Mouse (Mus musculus) macrophage (primary cell): ENCODE data around the gene Adamts7. TPM values are rescaled to one million over a fixed set of nuclear protein-coding genes. Genes with fewer than 3 reads are reported as not detected.
A peak's percentile ranks its signal among the peaks of the same experiment; 100 is the strongest.

Source experiments
- H3K27ac ChIP-seq: fragments of 350-480 bp; formaldehyde crosslinking; 2 replicates; pipeline ENCODE4 v1.9.0; 2021
- H3K36me3 ChIP-seq: fragments of 350-480 bp; formaldehyde crosslinking; 2 replicates; pipeline ENCODE4 v1.9.0; 2021; ENCODE audit errors: inconsistent target
- H3K4me3 ChIP-seq: fragments of 350-480 bp; formaldehyde crosslinking; 2 replicates; pipeline ENCODE4 v1.9.0; 2021; ENCODE audit errors: inconsistent target
- H3K79me2 ChIP-seq: fragments of 350-480 bp; formaldehyde crosslinking; 2 replicates; pipeline ENCODE4 v1.9.0; 2021; ENCODE audit errors: inconsistent target
- WGBS: methylation state at CpG from one replicate; pipeline ENCODE4 v1.1.7; 2026; ENCODE audit warnings: inconsistent platforms; ENCODE audit not compliant: missing documents; 5-methylcytosine and 5-hydroxymethylcytosine counted together
- polyA plus RNA-seq: library from polyadenylated mRNA; stranded (reverse); fragments of 250-400 nt; gene quantifications from 3 replicates; pipeline ENCODE4 v1.2.4, GENCODE M21; 2018; ENCODE audit warnings: inconsistent platforms

Adamts7 gene
- polyA plus RNA-seq, 1 experiment from 2014 or later: not detected

DNA sequence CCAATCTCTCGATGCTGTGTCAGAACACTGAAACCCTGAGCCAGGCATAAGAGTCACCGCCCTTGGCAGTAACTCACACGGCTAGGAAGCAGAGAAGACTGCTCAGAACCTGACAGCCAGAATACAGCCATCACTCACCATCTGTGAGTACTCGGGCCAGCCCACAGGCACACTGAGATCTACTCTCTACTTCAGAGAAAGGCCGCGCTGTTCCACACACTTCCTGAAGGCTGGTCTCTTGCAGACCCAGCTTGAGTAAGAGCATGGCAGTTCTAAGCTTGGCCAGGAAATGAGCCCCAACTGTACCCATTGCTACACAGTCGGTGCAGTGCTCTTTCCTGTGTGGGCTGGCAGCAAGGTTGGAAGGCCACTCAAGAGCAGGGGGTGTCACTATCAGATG lies 80.0 kb downstream of the Adamts7 start:
- Histone ChIP-seq H3K36me3 (peaks cover 26% of the 10 kb centered on the region; the same call in 1 of the 2 replicates), H3K27ac (peak overlapping the region; percentile 34), H3K4me3 (no peak overlapping the region), H3K79me2 (peaks cover 94% of the 10 kb centered on the region)
- WGBS: 7% methylated on average over 7 of the region's 7 CpGs

DNA sequence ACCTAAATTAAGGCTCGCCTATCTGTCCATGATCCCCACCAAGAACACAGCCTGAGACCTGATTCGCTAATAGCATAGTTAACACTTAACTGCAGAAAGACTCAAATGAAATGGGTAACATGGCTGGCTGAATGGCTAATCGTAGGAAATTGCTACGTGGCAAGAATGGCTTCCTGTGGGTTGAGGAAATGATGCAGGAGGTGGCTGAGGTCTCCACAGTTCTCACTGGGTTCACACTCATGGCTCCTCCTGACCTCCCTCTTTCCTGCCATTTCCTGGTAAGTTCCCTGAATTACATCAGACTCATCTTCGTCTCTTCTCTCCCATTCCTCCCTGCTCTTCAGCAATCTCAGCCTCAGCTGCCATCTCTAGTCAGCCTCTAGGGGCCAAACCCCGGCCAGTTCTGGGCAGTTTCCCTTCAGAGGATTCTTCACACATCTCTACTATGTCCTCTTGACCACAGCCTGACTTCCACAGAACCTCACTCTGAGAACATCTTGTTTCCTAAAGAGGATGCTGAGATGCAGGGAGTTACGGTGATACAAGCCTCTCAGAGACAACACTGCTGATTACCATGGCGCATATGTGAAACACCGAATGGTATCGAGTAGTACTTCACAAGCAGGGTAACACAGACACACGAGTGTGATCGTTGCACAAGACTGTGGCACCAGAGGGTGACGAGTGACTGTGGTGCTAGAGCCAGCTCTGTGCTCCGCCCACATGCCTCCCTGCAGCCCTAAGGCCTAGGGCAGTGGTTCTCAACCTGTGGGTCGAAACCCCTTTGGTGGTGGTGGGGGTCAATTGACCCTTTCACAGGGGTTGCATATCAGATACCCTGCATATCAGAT lies 81.7 kb downstream of the Adamts7 start:
- 39% methylated on average over 13 of the region's 15 CpGs for WGBS
- Histone ChIP-seq H3K4me3 (no peak overlapping the region), H3K36me3 (peaks cover 32% of the 10 kb centered on the region; the same call in 1 of the 2 replicates), H3K27ac (peak overlapping the region; percentile 51), H3K79me2 (peaks cover 100% of the 10 kb centered on the region)

DNA sequence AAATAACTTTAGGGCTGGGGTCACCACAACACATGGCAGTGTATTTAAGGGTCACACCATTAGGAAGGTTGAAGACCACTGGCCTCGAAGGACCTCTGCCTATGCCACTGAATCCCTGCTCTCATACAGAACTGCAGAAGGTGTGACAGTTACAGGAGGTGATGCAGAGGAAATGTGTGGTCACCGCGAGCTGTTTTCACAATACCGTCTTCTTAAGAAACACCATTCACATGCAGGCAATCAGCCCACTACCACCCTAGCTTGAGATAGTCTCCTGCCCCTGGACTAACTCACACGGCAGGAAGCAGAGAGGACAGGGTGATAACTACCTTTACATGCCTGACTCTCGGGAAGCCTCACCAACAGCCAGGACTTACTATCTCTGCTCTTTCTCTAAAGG lies 82.3 kb downstream of the Adamts7 start:
- 14% methylated on average over 6 of the region's 6 CpGs for WGBS
- Histone ChIP-seq H3K36me3 (peaks cover 27% of the 10 kb centered on the region; the same call in 1 of the 2 replicates), H3K79me2 (peaks cover 100% of the 10 kb centered on the region)

DNA sequence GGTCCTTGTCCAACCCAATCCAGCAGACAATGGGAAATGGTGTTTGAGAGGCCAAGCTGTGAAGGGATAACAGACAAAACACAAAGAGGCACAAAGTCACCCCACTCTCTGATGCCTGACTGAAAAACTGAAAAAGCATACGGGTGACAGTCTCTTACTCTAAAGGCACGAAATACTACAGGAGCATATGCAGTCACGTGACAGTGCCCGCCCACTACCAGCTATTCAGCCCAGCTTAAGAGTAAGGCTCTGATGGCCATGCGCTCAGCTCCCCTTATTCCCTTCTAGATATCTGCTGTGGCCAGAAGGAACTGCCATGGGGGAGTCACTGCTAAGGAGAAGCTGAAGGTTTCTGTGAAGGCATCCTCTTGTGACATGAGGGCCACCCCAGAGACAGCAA lies 82.9 kb downstream of the Adamts7 start:
- Histone ChIP-seq H3K79me2 (peaks cover 100% of the 10 kb centered on the region), H3K27ac (no peak overlapping the region), H3K4me3 (no peak overlapping the region), H3K36me3 (peaks cover 21% of the 10 kb centered on the region; the same call in 1 of the 2 replicates)
- 73% methylated on average over 5 of the region's 5 CpGs for WGBS

More for the DNA sequence above, 82.3 kb downstream of the Adamts7 start:
- no peak overlapping the region for H3K4me3 ChIP-seq
- peak overlapping the region; percentile 51; the same call in 1 of the 2 replicates for H3K27ac ChIP-seq

DNA sequence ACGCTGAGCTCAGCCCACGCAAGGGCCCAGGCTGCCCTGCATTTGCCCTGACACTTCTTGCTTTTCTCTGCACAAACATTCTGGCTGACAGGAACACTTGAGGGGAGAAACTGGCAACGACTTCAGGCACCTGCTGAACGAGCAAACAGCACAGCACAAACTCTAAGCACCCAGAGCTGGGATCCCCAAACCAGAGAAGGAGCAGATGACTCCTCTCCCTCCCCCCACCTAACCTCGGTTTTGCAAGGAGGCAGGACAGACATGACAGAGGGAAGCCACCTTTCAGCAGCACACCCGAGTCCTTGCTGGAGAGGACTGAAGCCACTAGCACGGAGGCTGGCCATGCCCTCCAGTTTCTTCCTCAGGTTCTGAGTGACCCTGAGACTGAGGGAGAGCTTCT lies 84.4 kb downstream of the Adamts7 start:
- H3K79me2 ChIP-seq: peaks cover 96% of the 10 kb centered on the region
- H3K4me3 ChIP-seq: no peak overlapping the region
- peaks cover 20% of the 10 kb centered on the region; the same call in 1 of the 2 replicates for H3K36me3 ChIP-seq
- 37% methylated on average over 7 of the region's 7 CpGs for WGBS
- no peak overlapping the region for H3K27ac ChIP-seq

DNA sequence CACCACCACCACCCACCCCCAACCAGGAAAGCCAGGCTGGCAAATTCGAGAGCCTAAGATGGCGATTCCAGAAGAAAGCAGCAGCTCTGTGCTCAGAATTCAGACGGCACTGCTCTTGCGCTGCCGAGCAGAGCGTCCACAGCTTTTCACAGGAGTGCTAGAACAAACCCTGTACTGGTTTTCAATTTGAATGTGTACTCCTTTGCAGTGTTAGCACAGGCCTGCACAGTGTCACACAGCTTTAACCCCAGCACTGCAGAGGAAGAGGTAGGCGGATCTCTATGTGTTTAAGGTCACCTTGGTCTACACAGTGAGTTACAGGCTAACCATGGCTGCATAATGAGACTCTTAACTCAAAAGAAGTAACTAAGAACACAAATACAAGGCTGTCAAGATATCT lies 85.5 kb downstream of the Adamts7 start:
- no peak overlapping the region for H3K4me3 ChIP-seq
- H3K79me2 ChIP-seq: peaks cover 96% of the 10 kb centered on the region
- H3K36me3 ChIP-seq: peaks cover 20% of the 10 kb centered on the region; the same call in 1 of the 2 replicates
- no peak overlapping the region for H3K27ac ChIP-seq
- 87% methylated on average over 7 of the region's 7 CpGs for WGBS

DNA sequence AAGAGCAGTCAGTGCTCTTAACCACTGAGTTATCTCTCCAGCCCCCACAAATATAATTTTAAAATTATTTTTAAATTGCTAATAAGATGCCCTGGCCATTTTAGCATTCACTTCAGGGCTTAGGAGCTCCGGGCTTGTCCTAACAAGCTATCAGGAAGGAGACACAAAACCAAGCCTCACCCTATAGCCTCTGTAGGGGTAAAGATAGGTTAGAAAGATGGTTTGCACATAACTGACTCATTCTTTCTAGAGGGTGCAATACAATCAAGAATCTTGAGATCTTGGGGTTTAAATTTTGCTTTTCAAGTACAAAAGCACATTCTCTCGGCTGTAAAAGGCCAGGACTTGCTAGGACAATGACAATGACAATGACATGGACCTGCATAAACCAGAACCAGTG lies 86.2 kb downstream of the Adamts7 start:
- H3K36me3 ChIP-seq: peaks cover 20% of the 10 kb centered on the region; the same call in 1 of the 2 replicates
- H3K4me3 ChIP-seq: no peak overlapping the region
- whole genome bisulfite sequencing: 97% methylated on average over 2 of the region's 2 CpGs
- peaks cover 96% of the 10 kb centered on the region for H3K79me2 ChIP-seq
- H3K27ac ChIP-seq: no peak overlapping the region

DNA sequence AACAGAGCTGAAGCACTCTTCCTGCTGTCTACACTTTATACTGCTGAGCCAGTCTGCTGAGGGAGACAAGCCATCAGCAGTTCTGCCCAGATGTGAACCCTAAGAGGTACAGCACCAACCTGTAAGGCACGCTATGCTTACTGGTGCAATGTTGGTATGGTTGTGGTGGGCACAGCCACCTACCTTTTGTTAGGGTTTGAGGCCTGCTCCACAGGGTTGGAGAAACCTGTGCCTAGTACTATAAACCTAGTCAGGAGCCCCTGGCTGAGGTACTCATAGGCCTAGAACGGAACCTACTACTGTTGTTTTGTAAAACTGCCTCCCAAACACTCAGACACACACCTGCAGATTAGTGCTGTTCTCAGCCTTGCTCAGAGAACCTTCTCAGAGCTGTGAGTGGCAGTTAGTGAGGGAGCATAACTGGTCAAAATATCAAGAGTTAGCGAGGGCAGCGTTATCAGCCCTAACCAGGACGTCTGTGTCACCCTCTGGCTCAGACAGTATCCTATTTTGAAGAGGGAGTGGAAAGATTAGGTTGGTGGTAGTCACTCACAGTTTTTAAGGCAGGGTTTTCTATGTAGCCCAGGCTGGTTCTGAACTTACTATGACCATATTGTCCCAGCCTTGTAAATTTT lies 87.4 kb downstream of the Adamts7 start:
- H3K79me2 ChIP-seq: peaks cover 96% of the 10 kb centered on the region
- H3K4me3 ChIP-seq: no peak overlapping the region
- peaks cover 20% of the 10 kb centered on the region; the same call in 1 of the 2 replicates for H3K36me3 ChIP-seq
- H3K27ac ChIP-seq: peak overlapping the region; percentile 63
- WGBS: 79% methylated on average over 5 of the region's 5 CpGs

DNA sequence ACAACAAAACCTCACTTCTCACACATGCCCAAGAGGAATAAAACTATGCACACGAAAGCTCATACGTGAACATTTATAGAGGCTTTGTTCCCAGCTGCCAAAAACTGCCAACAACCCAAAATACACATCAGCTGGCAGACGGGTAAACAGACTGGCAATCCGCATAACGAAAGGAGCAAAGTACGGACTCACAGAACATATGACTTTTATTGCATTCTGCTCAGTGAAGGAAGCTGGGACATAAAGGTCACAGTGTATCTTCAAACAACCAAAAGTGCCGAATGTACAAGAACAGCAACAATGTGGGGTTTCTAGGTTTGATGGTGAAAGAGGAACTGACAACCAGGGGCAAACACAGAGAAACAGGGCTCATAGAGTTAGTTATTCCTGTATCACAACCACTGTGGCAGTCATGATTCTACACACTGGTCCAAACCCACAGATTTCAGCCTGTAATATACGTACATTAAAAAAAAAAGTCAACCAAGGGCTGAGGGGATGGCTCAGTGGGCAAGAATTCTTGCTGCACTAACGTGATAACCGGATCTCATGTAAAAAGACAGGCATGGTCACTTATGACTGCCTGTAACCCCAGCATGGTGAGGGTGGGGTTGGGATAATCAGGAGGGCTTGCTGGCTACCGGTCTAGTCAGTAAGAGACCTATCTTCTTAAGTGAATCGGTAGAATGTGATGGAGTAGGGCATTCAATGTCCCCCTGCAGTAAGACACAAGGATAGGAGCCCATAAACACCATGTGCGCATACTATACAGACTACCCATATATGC lies 88.3 kb downstream of the Adamts7 start:
- WGBS: 51% methylated on average over 13 of the region's 13 CpGs
- no peak overlapping the region for H3K4me3 ChIP-seq
- H3K27ac ChIP-seq: peak overlapping the region; percentile 63
- peaks cover 20% of the 10 kb centered on the region; the same call in 1 of the 2 replicates for H3K36me3 ChIP-seq
- H3K79me2 ChIP-seq: peaks cover 96% of the 10 kb centered on the region

DNA sequence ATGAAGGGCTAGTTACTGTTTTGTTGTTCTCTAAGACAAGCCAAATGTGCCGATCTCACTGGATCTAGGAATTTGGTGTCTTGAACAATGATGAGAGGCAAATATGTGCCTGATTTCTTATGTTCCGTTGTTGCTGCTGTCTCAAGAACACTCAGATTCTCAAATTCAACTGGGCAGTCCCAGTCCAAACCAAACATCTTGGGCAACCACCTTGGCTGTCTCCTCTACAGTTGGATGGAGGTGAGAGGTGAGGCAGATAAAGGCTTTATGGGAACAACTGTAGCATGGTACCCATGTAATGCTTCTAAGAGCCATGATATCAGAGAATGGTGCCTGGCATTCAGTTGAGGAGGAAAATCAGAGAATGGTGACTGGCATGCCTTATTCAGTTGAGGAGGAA lies 90.3 kb downstream of the Adamts7 start:
- 100% methylated on average over 2 of the region's 2 CpGs for WGBS
- Histone ChIP-seq H3K4me3 (no peak overlapping the region), H3K79me2 (peaks cover 96% of the 10 kb centered on the region), H3K27ac (peak overlapping the region; percentile 34), H3K36me3 (peaks cover 9% of the 10 kb centered on the region; the same call in 1 of the 2 replicates)

DNA sequence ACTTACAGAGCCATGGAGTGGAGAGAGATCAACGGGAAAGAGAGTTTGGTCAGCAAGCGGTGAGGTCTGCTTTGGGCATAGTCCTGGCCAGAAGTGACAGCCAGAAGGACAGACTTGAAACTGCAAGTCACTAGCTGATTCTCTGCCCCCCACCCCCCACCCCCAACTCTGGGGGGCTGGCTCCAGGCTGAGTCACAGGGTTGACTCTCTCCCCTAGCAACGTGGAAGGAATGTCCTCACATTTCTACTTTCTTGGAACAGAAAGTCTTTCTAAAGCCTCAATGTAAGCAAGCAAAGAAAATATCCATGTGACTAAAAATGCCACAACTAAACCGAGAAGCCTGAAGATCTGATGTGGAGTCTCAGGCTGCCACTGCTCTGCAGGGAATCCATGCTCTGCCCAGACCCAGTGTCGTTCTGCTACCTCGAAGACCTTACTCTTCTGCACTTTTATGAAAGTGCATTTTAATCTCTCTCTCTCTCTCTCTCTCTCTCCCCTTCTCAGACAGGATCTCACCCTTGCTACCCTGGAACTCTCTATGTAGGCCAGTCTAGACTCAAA lies 93.1 kb downstream of the Adamts7 start:
- H3K79me2 ChIP-seq: peaks cover 98% of the 10 kb centered on the region
- H3K4me3 ChIP-seq: no peak overlapping the region
- WGBS: 43% methylated on average over 6 of the region's 6 CpGs
- H3K36me3 ChIP-seq: peaks cover 11% of the 10 kb centered on the region; the same call in 1 of the 2 replicates
- H3K27ac ChIP-seq: no peak overlapping the region

DNA sequence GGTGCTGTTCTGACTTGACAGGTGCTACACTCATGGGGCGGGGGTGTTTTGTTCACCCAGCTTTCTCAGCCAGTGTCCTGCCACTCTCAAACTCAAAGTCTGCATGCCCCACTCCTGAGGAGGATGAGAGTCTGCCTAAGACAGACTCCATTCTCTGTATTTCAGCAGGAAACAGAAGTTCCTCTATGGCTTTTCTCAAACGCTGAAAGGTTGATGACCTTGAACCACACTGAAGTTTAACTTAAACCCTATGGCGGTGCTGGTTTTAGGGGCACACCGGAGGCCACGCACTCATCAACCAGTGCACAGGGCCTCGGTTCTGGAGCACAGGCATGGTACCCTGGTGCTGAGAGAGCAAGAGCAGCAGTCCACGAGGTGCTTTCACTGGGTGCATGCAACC lies 94.4 kb downstream of the Adamts7 start:
- peaks cover 11% of the 10 kb centered on the region; the same call in 1 of the 2 replicates for H3K36me3 ChIP-seq
- peaks cover 100% of the 10 kb centered on the region for H3K79me2 ChIP-seq
- H3K27ac ChIP-seq: peak overlapping the region; percentile 51
- no peak overlapping the region for H3K4me3 ChIP-seq
- 13% methylated on average over 7 of the region's 7 CpGs for WGBS
